Comparison of ENCODE assay signal across 20 mouse cellular contexts in the genomic region with DNA sequence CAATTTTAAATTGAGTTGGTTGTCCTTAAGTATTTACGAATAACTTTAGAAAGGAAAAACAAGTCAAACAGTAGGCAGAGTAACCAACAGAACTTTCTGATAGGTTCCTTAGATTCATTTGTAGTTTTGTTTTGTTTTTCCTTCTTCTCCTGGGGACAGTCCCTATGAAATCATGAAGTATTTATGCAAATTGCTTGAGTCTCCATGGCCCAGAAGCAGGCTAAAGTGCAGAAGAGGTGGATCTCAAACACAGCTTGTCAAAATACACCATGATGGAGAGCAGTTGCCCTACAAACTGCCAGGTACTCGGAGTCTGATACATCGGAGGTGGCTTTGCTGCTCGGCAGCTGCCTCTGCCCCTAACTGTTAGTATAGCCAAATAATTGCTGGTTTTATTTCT.
"Had no signal": no experiment of that assay in that cellular context is flagged by ENCODE, and none has a peak within 500 bp of the region (broad histone marks: within the 10 kb centered on the region; RNA-seq: fewer than 3 reads in every experiment).

No protein-coding gene starts in this region.

- ATAC-seq: midbrain, embryonic 15.5 days had no signal

- H3K27me3 ChIP-seq: lung, embryonic 15.5 days; midbrain, embryonic 12.5 days; midbrain, embryonic 15.5 days; neural tube, embryonic 12.5 days; neural tube, embryonic 15.5 days; stomach, embryonic 15.5 days had no signal

- H3K4me3 ChIP-seq: layer of hippocampus, adult 2 months; left cerebral cortex, adult 2 months; lung, embryonic 15.5 days; midbrain, embryonic 12.5 days; midbrain, embryonic 15.5 days; neural tube, embryonic 12.5 days; neural tube, embryonic 15.5 days; stomach, embryonic 15.5 days had no signal

- H3K9ac ChIP-seq: liver, embryonic 14.5 days; lung, embryonic 15.5 days; midbrain, embryonic 12.5 days; midbrain, embryonic 15.5 days; neural tube, embryonic 12.5 days; neural tube, embryonic 15.5 days; stomach, embryonic 15.5 days had no signal

- H3K27ac ChIP-seq: kidney, postnatal 0 days; layer of hippocampus, adult 2 months; left cerebral cortex, adult 2 months; liver, embryonic 14.5 days; lung, embryonic 15.5 days; macrophage; midbrain, embryonic 12.5 days; midbrain, embryonic 15.5 days; neural tube, embryonic 12.5 days; neural tube, embryonic 15.5 days; stomach, embryonic 15.5 days had no signal

- H3K4me1 ChIP-seq: lung, embryonic 15.5 days; midbrain, embryonic 12.5 days; midbrain, embryonic 15.5 days; neural tube, embryonic 12.5 days; neural tube, embryonic 15.5 days; stomach, embryonic 15.5 days had no signal

- H3K9me3 ChIP-seq: lung, embryonic 15.5 days; midbrain, embryonic 12.5 days; midbrain, embryonic 15.5 days; neural tube, embryonic 12.5 days; neural tube, embryonic 15.5 days; stomach, embryonic 15.5 days had no signal

- H3K36me3 ChIP-seq: lung, embryonic 15.5 days; midbrain, embryonic 12.5 days; midbrain, embryonic 15.5 days; neural tube, embryonic 12.5 days; neural tube, embryonic 15.5 days; stomach, embryonic 15.5 days had no signal

- DNase-seq: kidney, adult 2 months; kidney, postnatal 25 days; layer of hippocampus, adult 9-11 months; lung, adult 18-20 months; right cerebral cortex, adult 18-20 months; right cerebral cortex, postnatal 14 days; right cerebral cortex, postnatal 4 days; spleen, adult 18-20 months; thymus, postnatal 25 days had no signal

- H3K4me2 ChIP-seq: lung, embryonic 15.5 days; midbrain, embryonic 12.5 days; midbrain, embryonic 15.5 days; neural tube, embryonic 12.5 days; neural tube, embryonic 15.5 days; stomach, embryonic 15.5 days had no signal
